Mouse (Mus musculus): ENCODE results near the gene Olfr1511. TPM values are rescaled to one million over a fixed set of nuclear protein-coding genes. Genes with fewer than 3 reads are reported as not detected.
"Not testable (repeated sequence)": the region's sequence is repeated elsewhere in the genome, so short reads cannot be mapped to it uniquely, and the experiment has no call there.

Gene Olfr1511
- polyA plus RNA-seq (2015; fragmentation: Nextera tagmentation; extraction: Ambion mirVana) = 0.12 and 0.38 TPM in 2 replicates

- no peak for ATAC-seq (replicated peaks)
- WGBS = 79% methylated on average over 4 of the region's 4 CpGs
- Histone ChIP-seq H3K4me1 (no peaks in the 10 kb centered on the region), H3K4me3 (no peak within 1 kb of the TSS), H3K27me3 (replicated peaks) (no peaks in the 10 kb centered on the region), H3K9ac (no peak within 1 kb of the TSS), H3K4me2 (no peak within 1 kb of the TSS), H3K36me3 (replicated peaks) (no peaks in the 10 kb centered on the region), H3K9me3 (no peaks in the 10 kb centered on the region), H3K27ac (no peak within 1 kb of the TSS)
Measured at GRCm38 (mm10) chr14:52397279-52397678, at the start of gene Olfr1511. Gene Olfr1511 (minus strand): TSS chr14:52397379.

- H3K4me1 ChIP-seq = no peaks in the 10 kb centered on the region
- H3K27ac ChIP-seq = no peak within 1 kb of the TSS
- no peak within 1 kb of the TSS for H3K4me3 ChIP-seq
- H3K27me3 ChIP-seq (replicated peaks) = no peaks in the 10 kb centered on the region
- H3K9ac ChIP-seq = no peak within 1 kb of the TSS
- H3K9me3 ChIP-seq = no peaks in the 10 kb centered on the region
- no peaks in the 10 kb centered on the region for H3K36me3 ChIP-seq (replicated peaks)
- ATAC-seq (replicated peaks) = no peak
- no peak within 1 kb of the TSS for H3K4me2 ChIP-seq
Measured at GRCm38 (mm10) chr14:52442690-52443089, 45.5 kb upstream of the Olfr1511 start, which contains the start of gene Olfr1509. Gene Olfr1509 (plus strand): TSS chr14:52442990.

GRCm38 (mm10) chr14:52427686-52428085 lies 30.5 kb upstream of the Olfr1511 start:
- ATAC-seq (replicated peaks) = no peak
- H3K27ac ChIP-seq = no peak overlapping the region
- no peaks in the 10 kb centered on the region for H3K27me3 ChIP-seq (replicated peaks)
- H3K9me3 ChIP-seq = no peaks in the 10 kb centered on the region
- no peak overlapping the region for H3K4me3 ChIP-seq
- no peak overlapping the region for H3K9ac ChIP-seq
- H3K36me3 ChIP-seq (replicated peaks) = no peaks in the 10 kb centered on the region
- no peak overlapping the region for H3K4me2 ChIP-seq
- no peaks in the 10 kb centered on the region for H3K4me1 ChIP-seq
- WGBS = 89% methylated on average over 1 of the region's 1 CpGs

GRCm38 (mm10) chr14:52414273-52414672 lies 17.1 kb upstream of the Olfr1511 start, which contains the start of gene Olfr1510:
Gene Olfr1510 (minus strand): TSS chr14:52414373.
- Histone ChIP-seq H3K4me2 (no peak within 1 kb of the TSS), H3K36me3 (replicated peaks) (no peaks in the 10 kb centered on the region), H3K27me3 (replicated peaks) (no peaks in the 10 kb centered on the region), H3K27ac (no peak within 1 kb of the TSS), H3K9ac (no peak within 1 kb of the TSS), H3K9me3 (no peaks in the 10 kb centered on the region), H3K4me1 (no peaks in the 10 kb centered on the region), H3K4me3 (no peak within 1 kb of the TSS)
- no peak for ATAC-seq (replicated peaks)
- 86% methylated on average over 3 of the region's 3 CpGs for whole genome bisulfite sequencing

- not testable (repeated sequence) for H3K36me3 ChIP-seq (replicated peaks); H3K4me2 ChIP-seq; H3K27me3 ChIP-seq (replicated peaks); H3K9me3 ChIP-seq; H3K27ac ChIP-seq; H3K4me1 ChIP-seq; H3K9ac ChIP-seq; H3K4me3 ChIP-seq; ATAC-seq (replicated peaks)
- 84% methylated on average over 8 of the region's 10 CpGs for WGBS
Measured at GRCm38 (mm10) chr14:52410142-52410919, 13.2 kb upstream of the Olfr1511 start.

GRCm38 (mm10) chr14:52390084-52390848 lies 6.9 kb downstream of the Olfr1511 start:
- H3K27ac ChIP-seq; H3K4me2 ChIP-seq; ATAC-seq (replicated peaks); H3K4me1 ChIP-seq; H3K4me3 ChIP-seq; H3K9ac ChIP-seq; H3K9me3 ChIP-seq; H3K36me3 ChIP-seq (replicated peaks); H3K27me3 ChIP-seq (replicated peaks): not testable (repeated sequence)
- 87% methylated on average over 9 of the region's 9 CpGs for WGBS

GRCm38 (mm10) chr14:52379068-52379467 lies 18.1 kb downstream of the Olfr1511 start, which contains the start of gene Olfr1512:
Gene Olfr1512 (minus strand): TSS chr14:52379168.
- H3K4me2 ChIP-seq = no peak within 1 kb of the TSS
- no peak within 1 kb of the TSS for H3K27ac ChIP-seq
- no peaks in the 10 kb centered on the region for H3K9me3 ChIP-seq
- no peaks in the 10 kb centered on the region for H3K36me3 ChIP-seq (replicated peaks)
- H3K9ac ChIP-seq = no peak within 1 kb of the TSS
- no peaks in the 10 kb centered on the region for H3K4me1 ChIP-seq
- H3K4me3 ChIP-seq = no peak within 1 kb of the TSS
- no peak for ATAC-seq (replicated peaks)
- no peaks in the 10 kb centered on the region for H3K27me3 ChIP-seq (replicated peaks)
- 82% methylated on average over 2 of the region's 2 CpGs for WGBS

GRCm38 (mm10) chr14:52368741-52369140 lies 28.4 kb downstream of the Olfr1511 start:
- no peak overlapping the region for H3K4me3 ChIP-seq
- H3K4me2 ChIP-seq = no peak overlapping the region
- no peak overlapping the region for H3K9ac ChIP-seq
- H3K36me3 ChIP-seq (replicated peaks) = no peaks in the 10 kb centered on the region
- WGBS = 92% methylated on average over 3 of the region's 3 CpGs
- H3K27me3 ChIP-seq (replicated peaks) = no peaks in the 10 kb centered on the region
- no peaks in the 10 kb centered on the region for H3K9me3 ChIP-seq
- no peak for ATAC-seq (replicated peaks)
- no peak overlapping the region for H3K27ac ChIP-seq
- H3K4me1 ChIP-seq = no peaks in the 10 kb centered on the region

GRCm38 (mm10) chr14:52356308-52356707 lies 40.9 kb downstream of the Olfr1511 start, which contains the start of gene Olfr1513:
Gene Olfr1513 (minus strand): TSS chr14:52356408.
- no peak within 1 kb of the TSS for H3K9ac ChIP-seq
- 77% methylated on average over 4 of the region's 4 CpGs for WGBS

More at GRCm38 (mm10) chr14:52356308-52356707, 40.9 kb downstream of the Olfr1511 start, which contains the start of gene Olfr1513:
- Histone ChIP-seq H3K4me3 (no peak within 1 kb of the TSS), H3K36me3 (replicated peaks) (no peaks in the 10 kb centered on the region), H3K4me2 (no peak within 1 kb of the TSS), H3K4me1 (no peaks in the 10 kb centered on the region), H3K27ac (no peak within 1 kb of the TSS), H3K27me3 (replicated peaks) (no peaks in the 10 kb centered on the region), H3K9me3 (no peaks in the 10 kb centered on the region)
- no peak for ATAC-seq (replicated peaks)

Other genes with a start within 250 kb of the Olfr1511 start
- gene Supt16, start 200.0 kb downstream of the Olfr1511 start, polyA plus RNA-seq (2015; fragmentation: Nextera tagmentation; extraction: Ambion mirVana) = 43.0 and 45.4 TPM in 2 replicates
- gene Chd8, start 139.6 kb downstream of the Olfr1511 start, polyA plus RNA-seq (2015; fragmentation: Nextera tagmentation; extraction: Ambion mirVana) = 37.8 and 43.9 TPM in 2 replicates
- 56.0 and 61.0 TPM in 2 replicates for gene Tox4, start 118.2 kb downstream of the Olfr1511 start, polyA plus RNA-seq (2015; fragmentation: Nextera tagmentation; extraction: Ambion mirVana)
- gene Rab2b, start 117.8 kb downstream of the Olfr1511 start, polyA plus RNA-seq (2015; fragmentation: Nextera tagmentation; extraction: Ambion mirVana) = 64.0 and 67.6 TPM in 2 replicates
- 50.2 and 54.7 TPM in 2 replicates for gene Mettl3, start 92.3 kb downstream of the Olfr1511 start, polyA plus RNA-seq (2015; fragmentation: Nextera tagmentation; extraction: Ambion mirVana)
- gene Sall2, start 68.6 kb downstream of the Olfr1511 start, polyA plus RNA-seq (2015; fragmentation: Nextera tagmentation; extraction: Ambion mirVana) = 48.8 and 49.7 TPM in 2 replicates
- not detected in 2 replicates for gene Olfr1513, start 41.0 kb downstream of the Olfr1511 start, polyA plus RNA-seq (2015; fragmentation: Nextera tagmentation; extraction: Ambion mirVana)
- gene Olfr1512, start 18.2 kb downstream of the Olfr1511 start, polyA plus RNA-seq (2015; fragmentation: Nextera tagmentation; extraction: Ambion mirVana) = 0.08 and 0.18 TPM in 2 replicates
- gene Olfr1510, start 17.0 kb upstream of the Olfr1511 start, polyA plus RNA-seq (2015; fragmentation: Nextera tagmentation; extraction: Ambion mirVana) = not detected in 2 replicates
- gene Olfr1509, start 45.6 kb upstream of the Olfr1511 start, polyA plus RNA-seq (2015; fragmentation: Nextera tagmentation; extraction: Ambion mirVana) = not detected in 2 replicates
- gene Olfr1508, start 70.1 kb upstream of the Olfr1511 start, polyA plus RNA-seq (2015; fragmentation: Nextera tagmentation; extraction: Ambion mirVana) = not detected in 2 replicates
- gene Olfr1507, start 98.4 kb upstream of the Olfr1511 start, polyA plus RNA-seq (2015; fragmentation: Nextera tagmentation; extraction: Ambion mirVana) = not detected in 2 replicates